8 mouse cellular contexts compared by ENCODE assay signal in genomic region chr2:84882606-84883005, GRCm38 (mm10). TPM values are rescaled to one million over a fixed set of nuclear protein-coding genes. Genes with fewer than 3 reads are reported as not detected.
DNase-seq lines count a peak whose midpoint lies in the region; ATAC-seq and TF ChIP-seq lines count a peak whose summit lies in the region.

No protein-coding gene starts in this region.

- no peak overlapping the region for H3K27ac ChIP-seq in cortical plate, adult 2 months (ENCODE audit: insufficient read depth, low read length)
- no peak overlapping the region for H3K27ac ChIP-seq in heart, embryonic 13.5 days (replicated peaks)
- H3K27ac ChIP-seq in left cerebral cortex, adult 2 months = peak overlapping the region; percentile 67
- no peak overlapping the region for H3K27ac ChIP-seq in midbrain, embryonic 12.5 days (replicated peaks)

- 2% methylated on average over 23 of the region's 23 CpGs for WGBS in heart, embryonic 13.5 days
- WGBS in midbrain, embryonic 12.5 days = 8% methylated on average over 23 of the region's 23 CpGs

- H3K4me3 ChIP-seq in cortical plate, adult 2 months (ENCODE audit: insufficient read depth, low read length) = no peak overlapping the region
- peak overlapping the region; percentile 26 for H3K4me3 ChIP-seq in heart, embryonic 13.5 days
- H3K4me3 ChIP-seq in left cerebral cortex, adult 2 months = no peak overlapping the region
- 0 out of 2 replicates have a peak overlapping the region, but pooled peaks have one; percentile 3 for H3K4me3 ChIP-seq in midbrain, embryonic 12.5 days

- no peak for ATAC-seq in heart, embryonic 13.5 days (ENCODE audit: extremely low read depth, insufficient number of reproducible peaks, low FRiP score, low TSS enrichment)
- ATAC-seq in midbrain, embryonic 12.5 days (ENCODE audit: low FRiP score, low read depth) = no peak

- no peaks in the 10 kb centered on the region for H3K9me3 ChIP-seq in heart, embryonic 13.5 days
- H3K9me3 ChIP-seq in midbrain, embryonic 12.5 days = no peaks in the 10 kb centered on the region

- peak overlapping the region; percentile 35; the same call in 1 of the 2 replicates for H3K9ac ChIP-seq in heart, embryonic 13.5 days
- no peak overlapping the region for H3K9ac ChIP-seq in midbrain, embryonic 12.5 days (replicated peaks)

- TF ChIP-seq POLR2A in cortical plate, adult 2 months (IDR thresholded peaks at IDR 0.05; ENCODE audit: extremely low read depth, insufficient read depth, low read length) = 0 out of 2 replicates have a peak, but pooled peaks have one; percentile 20

- 0 out of 2 replicates have a peak, but pooled peaks cover 1% of the 10 kb centered on the region for H3K4me1 ChIP-seq in cortical plate, adult 2 months (ENCODE audit: control insufficient read depth, insufficient read depth, low read length)
- peaks cover 31% of the 10 kb centered on the region for H3K4me1 ChIP-seq in heart, embryonic 13.5 days
- H3K4me1 ChIP-seq in midbrain, embryonic 12.5 days = peaks cover 30% of the 10 kb centered on the region

- no peaks in the 10 kb centered on the region for H3K36me3 ChIP-seq in heart, embryonic 13.5 days
- H3K36me3 ChIP-seq in midbrain, embryonic 12.5 days = no peaks in the 10 kb centered on the region

- TF ChIP-seq CTCF in cortical plate, adult 2 months (IDR thresholded peaks at IDR 0.05; ENCODE audit: extremely low read depth, insufficient read depth, low read length) = no peak
- TF ChIP-seq CTCF in left cerebral cortex, adult 2 months (IDR thresholded peaks at IDR 0.05) = no peak

- intact Hi-C loops in left cerebral cortex, adult 2 months (cut with DNase I) = loop anchor here (5.0 to 10.0 kb wide), 2 partner anchors 150 to 328 kb away; partner anchors contain the start of gene Ypel4

- peak; percentile 32 to 69 for DNase-seq in adrenal gland, adult (ENCODE audit: inconsistent age in 2 of 2, low spot score in 1 of 2)
- no peak for DNase-seq in adrenal gland, adult 18-20 months (ENCODE audit: low spot score in 2 of 2)
- peak; percentile 74 to 84 for DNase-seq in left cerebral cortex, adult 2 months (ENCODE audit: extremely low spot score in 1 of 2, low spot score in 2 of 2)
- DNase-seq in cerebellum, postnatal 4 days (ENCODE audit: low spot score in 2 of 2) = no peak
- no peak for DNase-seq in cerebellum, adult 8-10 months

- peaks cover 99% of the 10 kb centered on the region for H3K27me3 ChIP-seq in heart, embryonic 13.5 days (replicated peaks)
- peaks cover 77% of the 10 kb centered on the region for H3K27me3 ChIP-seq in midbrain, embryonic 12.5 days

- H3K4me2 ChIP-seq in heart, embryonic 13.5 days = peak overlapping the region; percentile 56
- peak overlapping the region; percentile 49 for H3K4me2 ChIP-seq in midbrain, embryonic 12.5 days (replicated peaks)

RNA-seq across cellular contexts. Expression of gene Rtn4rl2, which starts 3.9 kb away (rescaled TPM):
- 1 to 10 TPM; 1.9 to 2.4 TPM for total RNA-seq in adrenal gland, adult 18-20 months (2021)
- 73.3 and 76.9 TPM in 2 replicates for polyA plus RNA-seq in cortical plate, adult 2 months (2012; rRNA removed)
- 0.72 and 0.99 TPM in 2 replicates for polyA plus RNA-seq in heart, embryonic 13.5 days (2015; fragmentation: Nextera tagmentation; extraction: Ambion mirVana)
- total RNA-seq in left cerebral cortex, adult 2 months (2021) = 100 to 1,000 TPM in 1 of 2 experiments, 10 to 100 TPM in 1; 99.5 to 113 TPM
- 4.1 and 5.4 TPM in 2 replicates for polyA plus RNA-seq in midbrain, embryonic 12.5 days (2016; fragmentation: Nextera tagmentation; extraction: Ambion mirVana)

RNA-seq across cellular contexts. Expression of gene Slc43a1, which starts 44.0 kb away (rescaled TPM):
- 1 to 10 TPM; 9.3 to 9.4 TPM for total RNA-seq in adrenal gland, adult 18-20 months (2021)
- polyA plus RNA-seq in cortical plate, adult 2 months (2012; rRNA removed) = 0.13 and 0.52 TPM in 2 replicates
- 16.1 and 17.1 TPM in 2 replicates for polyA plus RNA-seq in heart, embryonic 13.5 days (2015; fragmentation: Nextera tagmentation; extraction: Ambion mirVana)
- total RNA-seq in left cerebral cortex, adult 2 months (2021) = under 1 TPM; 0.27 to 0.30 TPM
- polyA plus RNA-seq in midbrain, embryonic 12.5 days (2016; fragmentation: Nextera tagmentation; extraction: Ambion mirVana) = 9.5 and 10.2 TPM in 2 replicates

RNA-seq across cellular contexts. Expression of gene Slc43a3, which starts 53.8 kb away (rescaled TPM):
- 10 to 100 TPM; 61.3 to 67.3 TPM for total RNA-seq in adrenal gland, adult 18-20 months (2021)
- 0.68 and 0.92 TPM in 2 replicates for polyA plus RNA-seq in cortical plate, adult 2 months (2012; rRNA removed)
- polyA plus RNA-seq in heart, embryonic 13.5 days (2015; fragmentation: Nextera tagmentation; extraction: Ambion mirVana) = 36.2 and 37.0 TPM in 2 replicates
- total RNA-seq in left cerebral cortex, adult 2 months (2021) = under 1 TPM in 1 of 2 experiments, not detected in 1; 0.14 TPM
- polyA plus RNA-seq in midbrain, embryonic 12.5 days (2016; fragmentation: Nextera tagmentation; extraction: Ambion mirVana) = 10.5 and 14.1 TPM in 2 replicates

RNA-seq across cellular contexts. Expression of gene Timm10, which starts 55.8 kb away (rescaled TPM):
- 10 to 100 TPM; 45.8 to 59.0 TPM for total RNA-seq in adrenal gland, adult 18-20 months (2021)
- 82.0 and 85.7 TPM in 2 replicates for polyA plus RNA-seq in cortical plate, adult 2 months (2012; rRNA removed)
- 72.3 and 89.1 TPM in 2 replicates for polyA plus RNA-seq in heart, embryonic 13.5 days (2015; fragmentation: Nextera tagmentation; extraction: Ambion mirVana)
- total RNA-seq in left cerebral cortex, adult 2 months (2021) = 10 to 100 TPM; 49.1 to 51.3 TPM
- polyA plus RNA-seq in midbrain, embryonic 12.5 days (2016; fragmentation: Nextera tagmentation; extraction: Ambion mirVana) = 32.7 and 35.8 TPM in 2 replicates

Comparison
In these comparisons a context has a peak if more than half of its experiments do, and no peak if none do; other contexts are left out.
1. DNase-seq: peak in adrenal gland, adult (2 of 2) and left cerebral cortex, adult 2 months (2 of 2); none in adrenal gland, adult 18-20 months (0 of 2), cerebellum, postnatal 4 days (0 of 2) and cerebellum, adult 8-10 months (single experiment).
2. H3K4me3 ChIP-seq: peak in heart, embryonic 13.5 days (single experiment) and midbrain, embryonic 12.5 days (single experiment); none in cortical plate, adult 2 months (single experiment) and left cerebral cortex, adult 2 months (single experiment).
3. RNA of gene Rtn4rl2, which starts 3.9 kb away (polyA plus RNA-seq): 73.3 to 76.9 TPM in cortical plate, adult 2 months; 4.1 to 5.4 TPM in midbrain, embryonic 12.5 days and 0.72 to 0.99 TPM in heart, embryonic 13.5 days; every median in the first group is over 10 times any median in the second.